Mouse (Mus musculus) CD4-positive, CD25-positive, alpha-beta regulatory T cell, adult 4 months (primary cell): ENCODE measurements around the gene Mical3. TPM values are rescaled to one million over a fixed set of nuclear protein-coding genes. Genes with fewer than 3 reads are reported as not detected.

Experiments used
- ATAC-seq: one replicate; pipeline ENCODE4 v1.8.0; 2017
- polyA plus RNA-seq, 2 experiments: library from polyadenylated mRNA; unstranded; fragments of 100-300 nt; shearing (Covaris generic); gene quantifications; one replicate each; pipeline ENCODE4 v1.2.1; 2017

Mical3 gene
- polyA plus RNA-seq, 2 experiments from 2014 or later: 9.9 to 11.8 TPM

DNA sequence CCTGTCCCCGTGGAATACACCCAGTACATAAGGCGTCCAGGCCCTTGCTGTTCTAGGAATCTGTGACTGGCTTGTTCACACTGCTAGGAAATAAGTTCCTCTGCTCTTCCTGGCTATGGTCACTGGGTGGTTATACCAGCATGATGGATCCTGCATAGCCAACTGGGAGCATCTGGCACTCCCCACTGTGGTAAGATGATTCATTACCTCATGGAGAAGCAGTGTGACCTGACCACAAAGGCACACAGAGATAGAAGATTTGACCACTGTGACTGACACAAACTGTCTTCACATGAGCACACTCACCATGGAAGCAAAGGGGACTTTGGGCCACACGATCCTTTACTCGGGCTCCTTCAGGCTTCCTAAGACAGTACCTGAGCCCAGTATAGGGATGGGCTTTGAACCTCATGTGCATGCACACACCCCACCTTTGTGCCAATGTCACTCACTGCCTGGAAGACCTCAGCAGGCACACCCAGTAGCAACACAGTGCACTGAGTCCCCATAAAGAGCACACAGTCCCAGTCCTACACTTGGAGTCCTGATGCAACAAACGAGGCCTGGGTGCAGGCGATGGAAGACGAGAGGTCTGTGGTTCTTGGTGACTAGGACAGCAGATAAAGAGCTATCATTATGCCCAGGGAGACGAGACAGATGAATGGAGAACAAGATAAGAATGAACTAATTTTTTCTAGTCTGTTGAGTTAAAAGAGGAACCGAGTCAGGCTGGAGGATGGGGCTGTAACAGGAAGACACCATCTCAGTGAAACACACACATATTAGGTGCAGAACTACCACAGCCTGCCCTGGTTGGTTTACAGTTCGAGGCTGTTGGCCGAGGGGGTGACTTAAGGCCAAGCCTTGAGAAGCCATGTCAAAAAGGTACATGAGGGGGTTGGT is 174.3 kb downstream of the Mical3 start:
- ATAC-seq: no peak

GRCm38 (mm10) chr6:120955215-120955614 is 175.6 kb downstream of the Mical3 start:
- ATAC-seq: peak; percentile 97

DNA sequence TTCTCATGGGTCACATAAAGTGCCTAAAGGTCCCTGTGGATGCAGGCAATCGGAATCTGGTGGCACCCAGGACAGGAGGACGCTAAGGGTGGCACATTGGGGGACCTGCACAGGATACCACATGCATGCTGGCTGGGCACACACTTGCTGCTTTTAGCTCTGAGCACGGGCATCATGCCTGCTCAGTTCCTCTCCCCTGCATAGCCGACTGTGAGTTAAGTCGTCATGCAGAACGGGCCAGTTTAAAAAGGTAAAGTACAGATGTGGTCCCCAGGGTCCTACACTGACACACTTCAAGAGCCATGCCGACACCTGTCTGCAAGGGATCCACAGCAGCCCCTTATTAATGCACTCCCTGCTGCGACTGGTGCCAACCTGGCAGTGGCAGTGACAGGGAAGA is 176.6 kb downstream of the Mical3 start:
- no peak for ATAC-seq

- ATAC-seq: no peak
Observed at GRCm38 (mm10) chr6:120952475-120952874, 178.3 kb downstream of the Mical3 start.

DNA sequence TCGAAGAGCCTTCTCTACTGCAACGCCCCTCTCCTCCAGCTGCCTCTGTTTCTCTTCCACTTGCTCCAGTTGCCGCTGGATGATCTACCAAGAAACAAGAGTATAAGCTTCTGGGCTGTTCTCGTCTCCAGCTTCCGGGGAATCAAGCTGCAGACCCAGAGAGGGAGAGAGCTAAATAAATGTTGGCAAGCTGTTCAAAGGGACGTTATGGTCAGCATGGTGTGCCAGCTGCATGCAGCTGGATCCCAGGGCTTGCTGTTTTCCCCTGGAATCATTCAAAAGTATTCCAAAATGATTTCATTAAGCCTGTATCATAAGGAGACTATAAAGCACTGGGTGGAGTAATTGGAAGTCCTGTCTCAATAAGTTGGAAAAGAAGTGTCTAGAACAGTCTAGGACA is 179.5 kb downstream of the Mical3 start:
- no peak for ATAC-seq

- ATAC-seq: no peak
Observed at GRCm38 (mm10) chr6:120945510-120945909, 185.3 kb downstream of the Mical3 start.

GRCm38 (mm10) chr6:120943964-120944363 is 186.8 kb downstream of the Mical3 start:
- no peak for ATAC-seq

DNA sequence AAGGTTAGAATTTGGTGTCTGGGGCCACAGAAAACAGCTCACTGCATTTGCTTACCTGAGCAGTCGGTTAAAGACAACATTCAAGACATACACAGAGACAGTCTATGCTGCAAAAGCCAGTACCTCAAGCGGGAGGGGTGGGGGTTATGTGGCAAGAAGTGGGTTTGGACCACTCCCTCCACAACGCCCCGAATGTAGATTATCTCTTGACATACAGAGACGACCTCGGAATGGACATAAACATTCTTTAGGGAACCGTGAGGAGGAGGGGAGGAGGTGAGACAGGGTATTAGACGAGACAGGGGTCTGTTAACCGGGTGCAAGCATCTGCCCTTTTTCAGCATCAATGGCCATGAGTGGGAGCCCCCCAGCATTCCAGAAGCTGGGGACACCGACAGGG is 187.2 kb downstream of the Mical3 start:
- ATAC-seq: no peak

- no peak for ATAC-seq
Observed at GRCm38 (mm10) chr6:120943079-120943478, 187.7 kb downstream of the Mical3 start.

DNA sequence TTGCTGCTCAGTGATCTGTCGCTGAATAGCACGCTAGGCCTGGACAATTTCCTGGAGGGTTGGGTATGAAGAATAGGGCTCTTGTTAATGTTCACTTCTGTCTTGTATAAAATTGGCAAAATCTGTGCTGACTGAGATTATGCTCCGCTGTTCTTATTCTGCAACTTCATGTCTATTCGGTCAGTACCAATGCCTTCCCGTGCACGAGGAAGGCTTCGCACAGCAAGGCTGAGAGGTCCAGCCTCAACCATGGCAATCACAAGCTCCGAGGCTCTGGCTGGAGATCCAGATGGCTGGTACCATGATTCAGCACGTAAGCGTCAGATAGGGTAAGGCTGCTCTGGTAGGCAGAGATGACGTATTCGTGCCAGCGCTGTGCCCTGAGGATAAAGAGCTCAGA is 189.2 kb downstream of the Mical3 start:
- ATAC-seq: no peak

DNA sequence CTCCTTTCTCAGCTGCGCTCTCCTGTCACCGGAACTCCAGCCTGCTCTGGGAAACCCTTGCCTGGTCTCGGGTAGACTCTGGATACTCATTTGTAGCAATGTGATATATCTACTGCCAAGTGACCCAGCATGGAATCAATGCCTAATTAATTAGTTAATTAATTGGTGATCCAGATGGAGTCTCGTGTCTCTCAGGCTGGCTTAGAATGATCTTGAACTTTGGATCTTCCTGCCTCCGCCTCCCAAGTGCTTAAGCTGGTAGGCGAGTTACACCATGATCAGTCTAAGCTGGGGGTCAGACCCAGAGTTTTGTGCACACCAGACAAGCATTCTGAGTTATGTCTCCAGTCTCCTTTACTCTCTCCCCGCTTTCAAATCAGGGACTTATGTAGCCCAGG is 189.7 kb downstream of the Mical3 start:
- no peak for ATAC-seq

GRCm38 (mm10) chr6:120940446-120941083 is 190.2 kb downstream of the Mical3 start:
- ATAC-seq: no peak

DNA sequence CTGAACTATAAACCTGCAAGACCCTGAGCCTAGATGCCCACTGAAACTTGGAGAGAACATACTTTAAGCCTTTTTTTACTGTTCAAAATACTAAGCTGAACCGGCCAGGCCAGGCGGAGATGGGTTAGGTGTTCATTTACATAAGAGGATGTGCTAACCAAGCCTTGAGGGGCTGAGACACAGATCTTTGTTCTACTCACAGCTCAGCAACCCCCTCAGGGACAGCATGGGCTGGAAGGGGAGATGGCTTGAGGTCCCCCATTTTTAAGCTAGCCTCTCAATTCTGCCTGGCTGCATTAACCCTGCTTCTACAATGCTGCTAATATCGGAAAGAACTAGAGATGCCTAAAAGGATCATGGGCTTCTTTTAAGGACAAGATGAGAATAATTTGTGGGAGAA is 191.0 kb downstream of the Mical3 start:
- no peak for ATAC-seq

- ATAC-seq: no peak
Observed at GRCm38 (mm10) chr6:120938763-120939450, 191.9 kb downstream of the Mical3 start.

DNA sequence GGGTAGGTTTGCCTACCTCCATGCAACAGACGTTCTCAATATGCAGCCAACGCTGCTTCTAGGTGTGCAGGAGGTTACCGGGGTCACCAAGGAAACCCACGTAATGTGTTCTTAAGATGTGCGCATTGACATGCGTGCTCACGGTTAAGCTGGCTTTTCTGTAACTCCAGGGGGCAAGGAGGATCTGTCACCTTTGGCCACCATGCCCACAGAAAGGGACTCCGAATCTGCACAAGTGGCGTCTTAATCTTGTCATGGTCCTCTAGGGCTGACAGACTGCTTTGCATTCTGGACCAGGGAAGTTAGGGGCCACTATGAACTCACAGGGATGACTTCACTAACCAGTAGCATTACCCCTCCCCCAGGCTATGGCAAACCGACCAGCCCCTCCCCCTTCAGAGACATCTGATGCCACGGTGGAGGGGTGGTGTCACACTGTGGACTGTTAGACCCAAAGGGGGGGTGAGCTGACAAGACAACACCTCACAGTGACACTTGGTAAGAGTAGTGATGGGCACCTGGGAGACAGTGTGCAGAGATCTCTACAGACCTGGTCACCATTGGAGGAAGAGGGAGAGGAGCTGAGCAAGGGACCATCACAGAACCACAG is 192.7 kb downstream of the Mical3 start:
- no peak for ATAC-seq

GRCm38 (mm10) chr6:120937104-120937617 is 193.6 kb downstream of the Mical3 start:
- no peak for ATAC-seq

DNA sequence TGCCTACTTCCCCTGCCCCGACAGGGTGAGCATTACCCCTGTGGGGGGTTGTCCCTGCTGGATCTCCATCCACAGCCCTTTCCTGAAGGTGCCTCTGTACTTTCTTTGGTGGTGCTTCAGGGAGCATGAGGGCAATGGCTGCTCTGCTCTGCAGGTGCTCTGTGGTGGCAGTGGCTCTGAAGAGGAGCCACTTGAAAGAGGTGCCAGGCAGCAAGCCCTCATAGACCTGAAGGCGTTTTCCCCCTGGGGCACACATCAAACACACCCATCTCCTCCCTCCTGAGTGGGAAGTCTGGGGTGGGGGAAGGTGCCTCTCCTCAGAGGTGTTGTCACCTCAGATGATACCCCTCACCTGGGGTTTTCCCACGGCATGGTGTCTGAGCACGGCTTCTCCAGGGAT is 196.6 kb downstream of the Mical3 start:
- ATAC-seq: peak; percentile 10

DNA sequence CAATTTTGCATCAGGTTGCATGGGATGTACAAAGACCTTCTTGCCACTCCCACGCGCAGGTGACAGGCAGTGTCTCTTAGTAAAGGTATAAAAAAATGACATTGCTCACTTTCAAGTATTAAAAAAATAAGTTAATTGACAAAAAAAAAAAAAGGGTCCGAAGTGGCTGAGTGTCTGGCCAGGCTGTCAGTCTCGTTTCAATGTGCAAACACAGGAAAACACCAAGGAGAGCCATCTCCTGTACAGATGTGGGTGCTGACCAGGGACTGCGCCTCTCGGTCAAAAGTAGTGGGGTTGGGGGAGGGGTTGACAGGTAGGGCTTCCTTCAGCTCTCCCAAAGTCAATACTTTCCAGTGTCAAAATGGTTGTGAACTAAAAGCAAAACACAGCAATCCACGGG is 197.1 kb downstream of the Mical3 start:
- ATAC-seq: no peak

- peak; percentile 89 for ATAC-seq
Observed at GRCm38 (mm10) chr6:120932597-120932996, 198.2 kb downstream of the Mical3 start.

GRCm38 (mm10) chr6:120930450-120931306 is 200.1 kb downstream of the Mical3 start:
- ATAC-seq: no peak

GRCm38 (mm10) chr6:120929421-120929820 is 201.4 kb downstream of the Mical3 start:
- no peak for ATAC-seq

DNA sequence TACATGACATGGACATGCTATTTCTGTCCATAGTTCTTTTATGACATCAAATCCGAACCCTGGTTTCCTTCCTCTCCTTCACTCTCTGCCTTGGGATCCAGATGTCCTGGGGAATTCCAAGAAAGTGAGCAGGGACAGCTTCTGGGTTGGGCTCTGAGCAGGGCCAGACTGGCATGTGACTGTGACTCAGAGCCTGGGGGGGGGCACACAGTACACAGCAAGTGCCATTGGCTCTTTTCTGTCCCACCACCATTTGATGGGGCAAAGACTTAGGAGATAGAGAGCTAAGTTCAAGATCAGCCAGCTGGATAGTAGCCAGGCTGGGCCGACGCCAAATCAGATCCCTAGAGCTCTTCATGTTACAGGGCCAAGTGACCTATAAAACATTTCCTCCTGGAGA is 203.0 kb downstream of the Mical3 start:
- ATAC-seq: no peak
